Mouse (Mus musculus) hindlimb bud, embryonic 11.5 days (tissue): ENCODE data around the gene Fam184b.

ENCODE experiments used
- DNase-seq: peaks from one replicate; pipeline ENCODE4 v3.0.0-alpha.2; 2012; ENCODE audit warnings: low read depth, low spot score; ENCODE audit errors: extremely low spot score

Gene Fam184b

DNA sequence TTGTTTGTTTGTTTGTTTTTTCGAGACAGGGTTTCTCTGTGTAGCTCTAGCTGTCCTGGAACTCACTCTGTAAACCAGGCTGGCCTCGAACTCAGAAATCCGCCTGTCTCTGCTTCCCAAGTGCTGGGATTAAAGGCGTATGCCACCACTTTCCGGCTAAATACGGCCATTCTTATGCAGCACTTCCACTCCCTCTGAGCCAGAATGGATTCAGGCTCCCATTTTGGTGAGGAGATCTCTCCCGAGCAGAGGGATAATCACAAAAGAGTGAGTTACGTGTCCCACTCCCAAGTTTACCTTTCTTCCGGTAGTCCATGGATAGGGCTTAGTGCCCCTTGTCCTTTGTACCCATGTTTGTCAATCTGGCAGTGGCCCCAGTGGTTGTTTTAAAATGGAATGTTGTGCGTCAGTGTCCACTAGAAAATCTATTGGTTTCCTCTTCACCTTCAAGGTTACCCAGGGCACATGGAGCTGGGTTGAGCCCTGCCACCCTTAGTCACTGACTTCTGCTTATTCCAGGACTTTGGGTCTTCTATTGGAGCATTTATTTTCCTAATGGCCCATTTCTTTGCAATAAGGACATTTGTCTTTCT is 124.2 kb downstream of the Fam184b start:
- no peak for DNase-seq

- DNase-seq, result no peak
Measured at GRCm38 (mm10) chr5:45514599-45514998, 124.8 kb downstream of the Fam184b start.

GRCm38 (mm10) chr5:45513511-45513910 is 125.9 kb downstream of the Fam184b start:
- no peak for DNase-seq

GRCm38 (mm10) chr5:45512908-45513307 is 126.5 kb downstream of the Fam184b start:
- DNase-seq, result no peak

DNA sequence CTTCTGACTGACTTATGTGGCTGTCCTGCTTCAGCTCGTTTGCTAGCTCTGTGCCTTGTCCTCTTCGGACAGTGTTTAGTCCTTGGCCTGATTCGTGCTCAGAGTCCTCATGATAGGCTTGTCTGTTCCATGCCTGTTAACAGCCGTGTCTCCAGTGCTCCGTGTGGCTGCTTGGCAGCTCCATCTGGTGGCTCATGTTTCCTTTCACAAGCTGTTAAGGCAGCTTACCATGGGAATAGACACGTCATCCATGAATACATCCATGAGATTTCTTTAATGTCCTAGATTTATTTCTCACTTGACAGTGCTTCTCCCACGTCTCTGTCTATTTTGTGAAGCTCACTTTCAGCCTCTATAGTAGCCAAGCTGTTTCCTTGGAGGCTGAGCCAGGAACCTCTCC is 129.3 kb downstream of the Fam184b start:
- no peak for DNase-seq

GRCm38 (mm10) chr5:45497564-45497963 is 141.8 kb downstream of the Fam184b start:
- no peak for DNase-seq

- DNase-seq, result no peak
Measured at GRCm38 (mm10) chr5:45496930-45497550, 142.4 kb downstream of the Fam184b start.

DNA sequence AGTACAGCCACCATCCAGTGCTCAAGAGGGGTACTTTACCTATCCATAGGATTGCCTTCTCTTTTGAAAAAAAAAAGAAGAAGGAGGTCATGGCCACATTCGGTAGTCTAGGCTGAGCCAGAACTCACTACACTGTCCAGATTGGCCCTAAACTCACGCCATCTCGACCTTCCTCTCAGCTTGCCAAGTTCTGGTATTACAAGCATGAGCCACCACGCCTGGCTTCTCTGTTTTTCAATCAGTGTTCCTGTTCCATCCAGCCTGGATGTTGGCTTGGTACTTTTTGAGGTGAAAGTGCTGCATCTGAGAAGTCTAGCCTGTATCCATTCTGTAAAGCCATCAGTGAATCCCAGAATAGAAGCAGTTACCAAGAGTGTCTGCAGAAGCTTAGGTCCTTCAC is 142.9 kb downstream of the Fam184b start:
- no peak for DNase-seq

GRCm38 (mm10) chr5:45496042-45496441 is 143.4 kb downstream of the Fam184b start:
- DNase-seq, result no peak

- no peak for DNase-seq
Measured at GRCm38 (mm10) chr5:45495429-45495975, 143.9 kb downstream of the Fam184b start.

GRCm38 (mm10) chr5:45494093-45494755 is 145.2 kb downstream of the Fam184b start:
- DNase-seq, result peak; percentile 2

DNA sequence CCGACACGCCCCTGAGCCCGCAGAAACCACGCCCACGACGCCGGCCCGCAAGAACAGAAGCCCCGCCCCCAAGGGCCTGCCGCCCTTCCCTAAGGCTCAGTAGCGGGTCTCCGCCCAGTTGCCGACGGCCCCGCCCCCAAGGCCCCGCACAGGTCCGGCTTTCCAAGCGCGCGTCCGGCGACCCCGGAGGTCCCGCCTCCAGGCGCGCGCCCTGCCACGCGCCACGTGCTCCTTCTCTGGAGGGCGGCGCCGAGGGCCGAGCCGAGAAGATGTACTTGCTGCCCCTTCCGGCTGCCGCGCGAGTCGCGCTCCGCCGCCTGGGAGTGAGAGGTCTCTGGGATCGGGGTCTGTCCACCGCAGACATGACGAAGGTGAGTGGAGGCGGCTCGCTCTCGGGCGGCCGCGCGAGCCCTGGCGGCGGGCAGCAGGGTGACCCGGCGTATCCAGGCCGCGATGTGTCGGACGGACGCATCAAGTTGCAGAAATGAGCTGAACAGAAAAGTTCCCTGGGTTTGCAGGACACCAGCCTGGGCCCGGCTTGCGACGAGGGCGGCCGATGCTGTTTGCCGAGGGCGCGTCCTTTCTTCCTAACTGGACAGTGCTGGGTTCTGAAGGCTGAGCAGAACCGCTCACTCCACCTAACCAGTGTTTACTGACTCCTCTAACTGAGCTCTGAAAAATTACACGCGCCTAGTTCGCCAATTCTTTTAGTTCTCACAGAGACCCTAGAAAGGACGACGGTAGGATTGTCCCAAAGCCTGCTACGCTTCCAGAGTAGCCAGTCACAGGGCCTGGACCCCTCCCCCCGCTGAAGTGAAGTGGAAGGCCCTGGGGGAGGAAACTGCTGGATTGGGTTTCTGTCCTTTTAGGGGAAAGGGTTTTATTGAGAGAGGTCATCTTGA is 146.0 kb downstream of the Fam184b start, which contains the start of gene Lap3:
Gene Lap3, plus strand, starts transcription at position 184 of the 902 bp plus-strand sequence.
- peak; percentile 80 for DNase-seq

GRCm38 (mm10) chr5:45491776-45492175 is 147.6 kb downstream of the Fam184b start:
- no peak for DNase-seq

- DNase-seq, result no peak
Measured at GRCm38 (mm10) chr5:45483654-45484053, 155.8 kb downstream of the Fam184b start.

- DNase-seq, result no peak
Measured at GRCm38 (mm10) chr5:45482607-45483006, 156.8 kb downstream of the Fam184b start.

DNA sequence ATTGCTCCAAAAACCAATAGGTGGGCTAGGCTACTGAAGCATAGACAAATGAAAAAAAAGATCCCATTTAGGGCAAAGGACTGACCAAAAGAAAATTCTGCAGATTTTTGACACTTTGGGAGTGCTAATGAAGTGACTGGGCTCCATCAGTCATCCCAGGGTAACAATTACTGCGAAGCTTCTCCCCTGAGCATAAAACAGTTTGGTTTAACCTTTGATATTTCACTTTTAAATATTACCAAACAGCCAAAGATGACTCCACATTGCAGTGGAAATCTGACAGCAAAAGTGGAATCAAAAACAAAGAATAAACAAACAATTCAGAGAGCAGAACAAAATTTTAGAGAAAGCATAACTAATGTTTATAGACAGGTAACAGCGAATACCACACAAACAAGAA is 158.3 kb downstream of the Fam184b start:
- no peak for DNase-seq

DNA sequence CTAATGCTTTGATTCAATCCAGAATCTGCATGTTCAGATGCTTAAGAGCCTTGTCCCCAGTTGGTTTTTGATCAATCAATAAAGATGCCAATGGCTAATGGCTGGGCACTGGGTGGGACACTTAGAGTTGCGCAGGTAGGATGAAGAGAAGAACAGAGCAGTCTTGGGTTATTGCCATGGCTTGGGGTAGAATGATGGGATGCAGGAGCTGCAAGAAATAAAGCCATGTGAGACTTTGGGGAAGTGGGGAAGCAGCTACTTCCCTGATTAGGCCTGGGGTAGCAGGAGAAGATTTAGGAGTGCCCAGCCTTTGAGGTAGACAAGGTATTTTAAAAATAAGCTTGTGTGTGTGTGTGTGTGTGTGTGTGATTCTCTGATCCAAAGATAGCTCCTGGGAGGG is 159.3 kb downstream of the Fam184b start:
- no peak for DNase-seq
